Mouse (Mus musculus): ENCODE data around the gene Nefh.

DNA sequence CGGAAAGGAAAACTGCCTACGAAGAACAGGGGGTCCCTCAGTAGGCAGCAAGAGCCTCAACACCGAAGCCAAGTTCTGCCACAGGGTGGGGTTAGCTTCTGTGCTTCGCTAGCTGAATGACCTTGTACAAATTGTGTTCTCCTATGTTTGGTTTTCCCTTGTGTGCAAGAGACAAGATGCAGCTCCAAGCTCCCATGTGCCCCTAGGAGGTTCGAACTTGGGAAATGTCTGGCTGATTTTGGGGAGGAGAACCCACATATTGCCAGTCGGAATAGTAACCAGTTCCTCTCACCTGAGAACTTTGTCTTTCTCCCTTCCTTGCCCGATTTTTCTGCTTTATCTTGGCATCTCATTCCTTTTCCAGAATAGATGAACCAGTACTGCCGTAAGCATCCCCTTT lies 928 bp upstream of the Nefh start:
- TF ChIP-seq POLR2A (IDR thresholded peaks at IDR 0.05; ENCODE audit: low read depth, low read length) (no peak), CTCF (IDR thresholded peaks at IDR 0.05; ENCODE audit: borderline replicate concordance, insufficient read depth, low read length) (no peak)
